Mouse (Mus musculus) testis, adult 2 months (tissue): ENCODE measurements around the gene Krtap16-1.

ENCODE experiments used
- CTCF ChIP-seq: fragments of 200-500 bp; IDR thresholded peaks from 2 replicates; pipeline ENCODE4 v1.5.1; 2012; ENCODE audit warnings: low read depth, mild to moderate bottlenecking, inconsistent platforms, low read length, moderate library complexity; ENCODE audit not compliant: control insufficient read depth, insufficient read depth, insufficient replicate concordance
- POLR2A ChIP-seq: fragments of 200-500 bp; IDR thresholded peaks from 2 replicates; pipeline ENCODE4 v1.6.1; 2012; ENCODE audit warnings: low read depth, mild to moderate bottlenecking, inconsistent platforms, low read length, moderate library complexity; ENCODE audit not compliant: control insufficient read depth

DNA sequence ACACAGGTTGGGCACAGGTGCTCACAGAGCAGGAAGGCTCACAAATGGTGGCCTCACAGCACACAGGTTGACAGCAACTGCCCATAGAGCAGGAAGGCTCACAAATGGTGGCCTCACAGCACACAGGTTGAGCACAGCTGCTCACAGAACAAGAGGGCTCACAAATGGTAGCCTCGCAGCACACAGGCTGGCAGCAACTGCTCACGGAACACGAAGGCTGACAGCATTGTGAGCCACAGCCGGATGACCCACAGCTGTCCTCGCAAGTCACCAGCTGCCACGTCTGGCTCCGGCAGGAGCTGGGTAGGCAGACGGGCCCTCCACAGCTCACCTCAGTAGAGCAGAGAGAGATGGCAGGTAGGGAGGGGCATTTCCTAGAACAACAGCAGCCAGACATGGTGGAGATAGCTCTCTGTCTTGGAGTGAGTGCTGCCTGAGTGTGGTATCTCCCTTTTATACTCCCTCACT is at the start of gene Krtap16-1:
- TF ChIP-seq CTCF = no peak
- no peak for TF ChIP-seq POLR2A
